Mouse (Mus musculus) heart, adult 2 months (tissue): Measurements from ENCODE around the gene Sh2d2a. TPM values are rescaled to one million over a fixed set of nuclear protein-coding genes. Genes with fewer than 3 reads are reported as not detected.

Source experiments
- DNase-seq, 2 experiments: peaks; one replicate each; pipeline ENCODE4 v3.0.0; 2021
- H3K27ac ChIP-seq: fragments of 200-600 bp; 2 replicates; pipeline ENCODE4 v1.8.1; 2022
- H3K27me3 ChIP-seq: fragments of 200-500 bp; 2 replicates; pipeline ENCODE4 v1.6.1; 2012; ENCODE audit warnings: mild to moderate bottlenecking, low read length, inconsistent platforms, mixed read lengths; ENCODE audit not compliant: control insufficient read depth, insufficient read depth
- H3K36me3 ChIP-seq: fragments of 200-500 bp; 2 replicates; pipeline ENCODE4 v1.6.1; 2012; ENCODE audit warnings: low read length, inconsistent platforms; ENCODE audit not compliant: control insufficient read depth, insufficient read depth
- H3K4me1 ChIP-seq: fragments of 200-500 bp; 2 replicates; pipeline ENCODE4 v1.6.1; 2011; ENCODE audit warnings: low read length; ENCODE audit not compliant: control insufficient read depth, insufficient read depth
- H3K4me3 ChIP-seq: fragments of 200-600 bp; 2 replicates; pipeline ENCODE4 v1.8.1; 2022
- H3K79me2 ChIP-seq: fragments of 200-500 bp; replicated peaks from 2 replicates; pipeline ENCODE4 v1.6.1; 2012; ENCODE audit warnings: mild to moderate bottlenecking, inconsistent platforms, low read length, moderate library complexity, mixed read lengths; ENCODE audit not compliant: control insufficient read depth, insufficient read depth
- H3K9ac ChIP-seq: fragments of 200-500 bp; 2 replicates; pipeline ENCODE4 v1.6.1; 2012; ENCODE audit warnings: low read depth, mild to moderate bottlenecking, control low read depth, inconsistent platforms, low read length, mixed read lengths
- CTCF ChIP-seq: fragments of 200-600 bp; IDR thresholded peaks from 2 replicates; pipeline ENCODE4 v1.8.1; 2022; ENCODE audit warnings: antibody characterized with exemption, mild to moderate bottlenecking, moderate library complexity
- EP300 ChIP-seq: fragments of 200-500 bp; IDR thresholded peaks from 2 replicates; pipeline ENCODE4 v1.6.1; 2011; ENCODE audit warnings: low read depth, low read length, control low read depth; ENCODE audit not compliant: insufficient read depth
- POLR2A ChIP-seq: fragments of 200-500 bp; IDR thresholded peaks from 2 replicates; pipeline ENCODE4 v1.6.1; 2011; ENCODE audit warnings: mild to moderate bottlenecking, low read depth, low read length, control low read depth; ENCODE audit not compliant: insufficient read depth
- WGBS: fragments of 180-500 bp; shearing (Covaris S2); methylation state at CpG from one replicate; pipeline ENCODE4 v1.1.7; 2018; 5-methylcytosine and 5-hydroxymethylcytosine counted together
- intact Hi-C: fragments of 180-260 bp; cut with DNase I; formaldehyde crosslinking; loops from one replicate; pipeline ENCODE4 v1.15.1; 2025
- polyA plus RNA-seq: library from polyadenylated mRNA; depleted of rRNA; stranded (reverse); fragments of >200 nt; gene quantifications from 2 replicates; pipeline ENCODE4 v1.2.3, GENCODE M21; 2012
- total RNA-seq, 2 experiments: library from RNA; stranded (reverse); gene quantifications; 2 replicates each; pipeline ENCODE4 v1.2.3; 2021

Sh2d2a gene
- total and polyA plus RNA-seq, 3 experiments, result 0.05 to 0.70 (median 0.27) TPM

DNA sequence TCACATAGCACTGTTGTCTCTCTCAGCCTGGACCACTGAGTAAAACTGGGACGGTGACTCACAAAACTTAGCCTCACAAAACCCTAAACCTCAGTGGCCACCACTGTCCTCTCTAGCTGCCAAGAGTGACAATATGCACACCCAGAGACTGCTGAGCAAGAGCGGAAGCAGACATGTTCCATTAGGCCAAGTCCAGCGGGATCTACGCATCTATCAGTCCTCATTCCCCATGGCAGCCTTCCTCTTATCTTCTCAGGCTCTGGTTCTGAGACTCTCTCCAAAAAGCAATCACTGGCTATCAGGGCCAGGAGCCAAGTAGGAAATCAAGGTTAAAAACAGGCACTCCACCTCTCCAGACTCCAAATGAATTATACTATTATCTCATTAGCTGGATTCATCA is 31.2 kb downstream of the Sh2d2a start:
- H3K79me2 ChIP-seq, result peaks cover 8% of the 10 kb centered on the region
- H3K4me1 ChIP-seq, result peaks cover 6% of the 10 kb centered on the region
- intact Hi-C loops, result no loop called here
- peaks cover 14% of the 10 kb centered on the region for H3K36me3 ChIP-seq
- H3K27ac ChIP-seq, result no peak overlapping the region
- DNase-seq, result no peak
- no peak overlapping the region for H3K9ac ChIP-seq
- TF ChIP-seq POLR2A (no peak), EP300 (no peak), CTCF (no peak)
- H3K4me3 ChIP-seq, result no peak overlapping the region
- 42% methylated on average over 4 of the region's 4 CpGs for WGBS
- H3K27me3 ChIP-seq, result no peaks in the 10 kb centered on the region

DNA sequence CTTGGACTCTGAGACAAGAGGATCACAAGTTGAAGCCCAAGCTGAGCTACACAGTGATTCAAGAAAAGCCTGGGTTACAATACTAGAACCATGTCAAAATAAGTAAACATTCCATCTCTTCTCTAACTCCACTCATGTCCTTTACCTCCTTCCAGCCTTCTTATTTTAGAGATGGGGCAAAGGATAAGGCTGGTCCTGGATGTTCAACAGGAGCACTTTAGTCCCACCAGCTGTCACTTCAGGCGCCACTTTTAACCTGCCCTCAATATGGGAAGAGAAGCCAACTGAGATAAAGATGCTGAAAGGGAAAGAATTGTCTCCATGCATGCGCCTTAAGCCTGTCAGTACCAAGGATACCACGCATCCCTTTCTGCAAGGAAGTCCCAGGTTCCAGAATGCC is 37.7 kb downstream of the Sh2d2a start:
- Histone ChIP-seq H3K36me3 (peaks cover 17% of the 10 kb centered on the region), H3K9ac (peak overlapping the region; percentile 92), H3K4me1 (peaks cover 8% of the 10 kb centered on the region), H3K27me3 (no peaks in the 10 kb centered on the region), H3K79me2 (peaks cover 7% of the 10 kb centered on the region), H3K27ac (peak overlapping the region; percentile 94), H3K4me3 (peak overlapping the region; percentile 89)
- DNase-seq, result no peak
- 2% methylated on average over 3 of the region's 3 CpGs for WGBS
- TF ChIP-seq POLR2A (no peak), EP300 (no peak), CTCF (no peak)
- intact Hi-C loops, result no loop called here

DNA sequence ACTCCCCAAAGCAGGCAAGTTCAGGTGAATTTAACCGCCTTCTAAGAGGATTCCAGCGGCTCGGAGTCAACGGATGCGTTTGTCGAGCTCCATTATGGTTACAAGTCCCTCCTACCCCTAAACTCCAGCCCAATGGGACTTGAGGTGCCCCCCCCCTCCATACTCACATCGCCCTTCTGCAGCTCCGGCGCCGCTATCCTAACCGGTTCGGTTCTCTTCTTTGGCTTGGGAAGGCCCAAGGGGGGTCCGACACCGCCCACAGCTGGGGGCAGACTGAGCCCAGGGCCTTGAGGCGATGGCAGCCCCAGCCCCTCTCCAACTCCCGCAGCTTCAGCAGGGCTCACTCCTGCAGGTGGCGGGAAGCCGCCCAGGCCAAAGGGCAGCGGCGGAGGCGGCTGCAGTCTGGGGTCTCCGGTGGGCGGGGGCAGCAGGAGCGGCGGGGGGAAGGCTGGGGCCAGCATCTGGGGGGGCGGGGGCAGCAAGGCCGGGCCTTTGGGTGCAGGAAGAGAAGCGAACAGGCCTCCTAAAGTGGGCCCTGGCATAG is 38.2 kb downstream of the Sh2d2a start:
- Histone ChIP-seq H3K79me2 (peaks cover 7% of the 10 kb centered on the region), H3K9ac (peak overlapping the region; percentile 92), H3K27ac (peak overlapping the region; percentile 94), H3K4me3 (peak overlapping the region; percentile 89), H3K36me3 (peaks cover 17% of the 10 kb centered on the region), H3K4me1 (peaks cover 8% of the 10 kb centered on the region), H3K27me3 (no peaks in the 10 kb centered on the region)
- intact Hi-C loops, result no loop called here
- DNase-seq, result peak in 1 of 2 experiments; percentile 58
- under 1% methylated on average over 26 of the region's 28 CpGs for WGBS
- TF ChIP-seq POLR2A (no peak), EP300 (no peak), CTCF (no peak)

DNA sequence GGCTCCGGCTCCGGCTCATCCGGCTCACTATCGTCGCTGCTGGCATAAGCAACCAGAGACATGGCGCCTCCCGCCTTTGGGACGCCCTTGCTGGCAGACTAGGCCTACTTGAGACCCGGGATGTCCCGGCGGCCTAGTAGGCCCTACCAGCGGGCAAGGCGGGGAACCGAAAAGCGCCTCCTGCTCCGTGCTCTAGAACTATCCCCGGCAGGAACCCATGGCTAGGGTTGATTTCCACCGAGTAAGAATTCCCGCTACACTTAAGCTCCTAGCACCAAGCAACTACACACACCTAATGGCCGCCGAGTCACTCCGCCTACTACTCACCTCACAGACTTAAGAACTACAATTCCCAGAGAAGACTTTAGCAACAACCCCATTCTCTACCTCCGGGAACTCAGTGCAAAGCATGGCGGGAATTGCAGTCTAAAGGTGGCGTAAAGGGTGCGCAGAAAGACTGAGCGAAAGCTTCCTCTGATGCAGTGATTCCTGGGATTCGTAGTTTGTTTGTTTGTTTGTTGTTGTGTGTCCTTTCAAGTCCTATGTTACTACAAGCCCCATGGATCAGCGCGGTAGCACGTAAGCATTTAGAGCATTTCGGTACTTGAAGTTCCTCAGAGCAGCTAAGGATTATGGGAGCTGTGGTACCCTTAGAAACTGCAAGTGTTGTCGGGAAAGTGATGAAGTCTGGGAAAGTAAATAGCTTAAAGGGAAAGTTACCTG is 38.9 kb downstream of the Sh2d2a start, which contains the start of gene Prcc:
Prcc (minus strand) TSS at position 328 of the 723 bp plus-strand sequence.
- H3K36me3 ChIP-seq, result peaks cover 17% of the 10 kb centered on the region
- TF ChIP-seq POLR2A (peak; percentile 78), EP300 (no peak), CTCF (no peak)
- peak; percentile 84 to 96 for DNase-seq
- peaks cover 8% of the 10 kb centered on the region for H3K4me1 ChIP-seq
- H3K27me3 ChIP-seq, result no peaks in the 10 kb centered on the region
- peak within 1 kb of the TSS; percentile 94 for H3K27ac ChIP-seq
- WGBS, result under 1% methylated on average over 33 of the region's 33 CpGs
- H3K4me3 ChIP-seq, result peak within 1 kb of the TSS; percentile 89
- intact Hi-C loops, result loop anchor here (1.0 to 2.0 kb wide), 2 partner anchors 33 to 45 kb away; partner anchors contain the start of genes Isg20l2, Mrpl24 and Rrnad1
- peaks cover 7% of the 10 kb centered on the region for H3K79me2 ChIP-seq
- peak within 1 kb of the TSS; percentile 92 for H3K9ac ChIP-seq

DNA sequence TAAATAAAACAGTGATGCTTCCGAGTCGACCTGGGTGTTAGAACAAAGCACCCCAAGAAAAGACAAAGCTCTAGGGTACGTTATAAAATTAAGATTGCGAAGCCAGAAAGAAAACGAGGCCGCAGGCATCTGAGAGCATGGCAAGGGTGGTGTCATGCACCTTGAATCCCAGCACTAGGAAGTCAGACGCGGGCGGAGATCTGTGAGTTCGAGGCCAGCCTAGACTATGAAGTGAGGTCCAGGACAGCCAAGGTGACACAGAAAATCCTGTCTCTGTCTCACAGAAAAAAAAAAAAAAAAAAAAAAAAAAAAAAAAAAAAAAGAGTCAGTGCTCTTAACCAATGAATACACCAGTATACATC is 39.4 kb downstream of the Sh2d2a start:
- Histone ChIP-seq H3K79me2 (peaks cover 7% of the 10 kb centered on the region), H3K36me3 (peaks cover 17% of the 10 kb centered on the region), H3K9ac (peak overlapping the region; percentile 67), H3K27me3 (no peaks in the 10 kb centered on the region), H3K4me3 (peak overlapping the region; percentile 61), H3K27ac (peak overlapping the region; percentile 72), H3K4me1 (peaks cover 8% of the 10 kb centered on the region)
- TF ChIP-seq EP300 (no peak), CTCF (no peak), POLR2A (no peak)
- intact Hi-C loops, result loop anchor here (1.0 to 2.0 kb wide), 2 partner anchors 33 to 44 kb away; partner anchors contain the start of genes Isg20l2, Mrpl24 and Rrnad1
- WGBS, result 4% methylated on average over 10 of the region's 10 CpGs
- DNase-seq, result peak in 1 of 2 experiments; percentile 56

DNA sequence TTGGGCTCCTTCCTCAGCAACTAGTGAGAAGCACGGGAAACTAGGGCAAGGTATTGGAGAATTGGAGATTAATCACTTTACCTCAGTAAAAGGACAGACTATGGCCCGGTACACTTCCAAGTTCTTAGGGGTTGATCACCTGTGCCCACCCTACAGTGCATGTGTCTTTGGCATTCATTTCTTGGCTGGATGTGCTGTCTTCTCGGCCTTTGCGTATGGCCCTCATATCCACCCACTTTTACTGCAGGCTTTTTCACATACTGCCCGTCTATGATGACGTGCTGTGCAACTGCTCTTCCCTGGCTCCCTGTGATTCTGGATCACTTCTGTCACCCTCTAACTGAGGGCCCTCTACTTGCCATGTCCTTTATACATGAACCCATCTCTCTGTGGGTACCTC is 39.9 kb downstream of the Sh2d2a start:
- H3K79me2 ChIP-seq, result peaks cover 7% of the 10 kb centered on the region
- H3K36me3 ChIP-seq, result peaks cover 15% of the 10 kb centered on the region
- no peak for TF ChIP-seq POLR2A
- TF ChIP-seq CTCF, result no peak
- TF ChIP-seq EP300, result no peak
- no peaks in the 10 kb centered on the region for H3K27me3 ChIP-seq
- 83% methylated on average over 6 of the region's 6 CpGs for WGBS
- H3K9ac ChIP-seq, result no peak overlapping the region
- no peak overlapping the region for H3K27ac ChIP-seq
- intact Hi-C loops, result loop anchor here (1.0 to 2.0 kb wide), 2 partner anchors 32 to 44 kb away; partner anchors contain the start of genes Isg20l2, Mrpl24 and Rrnad1
- H3K4me1 ChIP-seq, result peaks cover 8% of the 10 kb centered on the region
- DNase-seq, result no peak
- H3K4me3 ChIP-seq, result no peak overlapping the region
